In genomic region chr13:64335546-64336132, GRCm38 (mm10) we compare ENCODE assay signal across 26 mouse cellular contexts.
"Had no signal": no experiment of that assay in that cellular context is flagged by ENCODE, and none has a peak within 500 bp of the region (broad histone marks: within the 10 kb centered on the region; RNA-seq: fewer than 3 reads in every experiment).

No protein-coding gene starts in this region.

- H3K27ac ChIP-seq: heart, embryonic 13.5 days; heart, embryonic 15.5 days; hindbrain, embryonic 13.5 days; hindbrain, embryonic 15.5 days; hindbrain, postnatal 0 days; kidney, embryonic 15.5 days; layer of hippocampus, adult 2 months; left cerebral cortex, adult 2 months; limb, embryonic 13.5 days; limb, embryonic 15.5 days; liver, embryonic 12.5 days; liver, embryonic 14.5 days had no signal

- ATAC-seq: forebrain, postnatal 0 days; hindbrain, postnatal 0 days; liver, embryonic 12.5 days had no signal

- DNase-seq: forebrain, postnatal 0 days; gastrocnemius, postnatal 14 days; gastrocnemius, postnatal 36 days; heart, adult 18-20 months; heart, postnatal 14 days; heart, postnatal 36 days; kidney, adult 11 months; kidney, adult 2 months; kidney, adult 9 months; kidney, postnatal 10 days; kidney, postnatal 25 days; kidney, postnatal 4 days; left cerebral cortex, postnatal 4 days had no signal

- H3K4me1 ChIP-seq: heart, embryonic 13.5 days; heart, embryonic 15.5 days; hindbrain, embryonic 13.5 days; hindbrain, embryonic 15.5 days; kidney, embryonic 15.5 days; limb, embryonic 13.5 days; limb, embryonic 15.5 days; liver, embryonic 12.5 days had no signal

- H3K4me3 ChIP-seq: heart, embryonic 13.5 days; heart, embryonic 15.5 days; hindbrain, embryonic 13.5 days; hindbrain, embryonic 15.5 days; kidney, embryonic 15.5 days; layer of hippocampus, adult 2 months; left cerebral cortex, adult 2 months; limb, embryonic 13.5 days; limb, embryonic 15.5 days; liver, embryonic 12.5 days had no signal

- H3K27me3 ChIP-seq: heart, embryonic 13.5 days; heart, embryonic 15.5 days; hindbrain, embryonic 13.5 days; hindbrain, embryonic 15.5 days; kidney, embryonic 15.5 days; limb, embryonic 13.5 days; limb, embryonic 15.5 days; liver, embryonic 12.5 days had no signal

- H3K9ac ChIP-seq: forebrain, postnatal 0 days; heart, embryonic 13.5 days; heart, embryonic 15.5 days; hindbrain, embryonic 13.5 days; hindbrain, embryonic 15.5 days; kidney, embryonic 15.5 days; limb, embryonic 13.5 days; limb, embryonic 15.5 days; liver, embryonic 12.5 days; liver, embryonic 14.5 days had no signal

- H3K9me3 ChIP-seq: heart, embryonic 13.5 days; heart, embryonic 15.5 days; hindbrain, embryonic 13.5 days; hindbrain, embryonic 15.5 days; kidney, embryonic 15.5 days; limb, embryonic 13.5 days; limb, embryonic 15.5 days; liver, embryonic 12.5 days had no signal

- H3K4me2 ChIP-seq: heart, embryonic 11.5 days; heart, embryonic 13.5 days; heart, embryonic 15.5 days; hindbrain, embryonic 13.5 days; hindbrain, embryonic 15.5 days; kidney, embryonic 15.5 days; limb, embryonic 13.5 days; limb, embryonic 15.5 days; liver, embryonic 12.5 days had no signal

- H3K36me3 ChIP-seq: heart, embryonic 13.5 days; heart, embryonic 15.5 days; hindbrain, embryonic 13.5 days; hindbrain, embryonic 15.5 days; kidney, embryonic 15.5 days; limb, embryonic 13.5 days; limb, embryonic 15.5 days; liver, embryonic 12.5 days had no signal
